Mouse (Mus musculus): ENCODE measurements around the gene Olfr959. TPM values are rescaled to one million over a fixed set of nuclear protein-coding genes. Genes with fewer than 3 reads are reported as not detected.

The Olfr959 gene
- total and polyA plus RNA-seq, 3 experiments, result not detected

GRCm38 (mm10) chr9:39557529-39558348 lies 17.6 kb downstream of the Olfr959 start:
- intact Hi-C loops (cut with DNase I), result no loop called here
- WGBS, result 52% methylated on average over 3 of the region's 3 CpGs
- Histone ChIP-seq H3K9ac (ENCODE audit: low read depth, low read length) (no peak overlapping the region), H3K27me3 (ENCODE audit: control insufficient read depth, insufficient read depth, low read length) (no peaks in the 10 kb centered on the region), H3K27ac (no peak overlapping the region), H3K4me1 (ENCODE audit: control insufficient read depth, insufficient read depth, low read length) (no peaks in the 10 kb centered on the region), H3K79me2 (replicated peaks; ENCODE audit: control insufficient read depth, insufficient read depth, low read length) (no peaks in the 10 kb centered on the region), H3K4me3 (no peak overlapping the region), H3K36me3 (ENCODE audit: control insufficient read depth, insufficient read depth, low read length) (no peaks in the 10 kb centered on the region)
- no peak for DNase-seq
- TF ChIP-seq POLR2A (IDR thresholded peaks at IDR 0.05; ENCODE audit: insufficient read depth, low read depth, low read length) (no peak), CTCF (IDR thresholded peaks at IDR 0.05) (no peak), EP300 (IDR thresholded peaks at IDR 0.05; ENCODE audit: insufficient read depth, low read depth, low read length) (no peak)

DNA sequence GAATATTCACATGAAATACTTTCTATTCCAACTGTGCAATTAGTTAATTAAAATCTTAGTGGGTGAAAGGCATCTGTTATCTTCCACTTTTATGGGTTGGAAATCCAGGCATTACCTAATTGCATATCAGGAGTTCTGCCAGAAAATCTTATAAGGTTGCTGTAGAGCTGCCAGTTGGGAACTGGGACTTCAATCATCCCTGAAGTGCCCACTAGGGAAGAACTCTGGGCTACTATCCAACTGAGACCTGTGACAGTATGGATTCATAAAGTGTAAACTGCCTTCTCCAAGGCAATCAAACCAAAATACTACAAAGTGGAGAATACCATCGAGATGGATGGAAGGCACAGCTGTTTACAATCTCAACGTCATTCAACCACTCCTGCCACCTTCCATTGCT lies 21.4 kb downstream of the Olfr959 start, which contains the start of gene Olfr958:
Gene Olfr958 (minus strand): TSS at position 109 of the 400 bp plus-strand sequence.
- TF ChIP-seq EP300 (IDR thresholded peaks at IDR 0.05; ENCODE audit: insufficient read depth, low read depth, low read length), result no peak
- TF ChIP-seq POLR2A (IDR thresholded peaks at IDR 0.05; ENCODE audit: insufficient read depth, low read depth, low read length), result no peak
- no peak for TF ChIP-seq CTCF (IDR thresholded peaks at IDR 0.05)
- 40% methylated on average over 2 of the region's 2 CpGs for WGBS
- Histone ChIP-seq H3K9ac (ENCODE audit: low read depth, low read length) (no peak within 1 kb of the TSS), H3K4me3 (no peak within 1 kb of the TSS), H3K27me3 (ENCODE audit: control insufficient read depth, insufficient read depth, low read length) (no peaks in the 10 kb centered on the region), H3K36me3 (ENCODE audit: control insufficient read depth, insufficient read depth, low read length) (no peaks in the 10 kb centered on the region), H3K79me2 (replicated peaks; ENCODE audit: control insufficient read depth, insufficient read depth, low read length) (no peaks in the 10 kb centered on the region), H3K27ac (no peak within 1 kb of the TSS), H3K4me1 (ENCODE audit: control insufficient read depth, insufficient read depth, low read length) (no peaks in the 10 kb centered on the region)
- no peak for DNase-seq
- intact Hi-C loops (cut with DNase I), result no loop called here

GRCm38 (mm10) chr9:39550806-39551205 lies 24.6 kb downstream of the Olfr959 start:
- H3K4me3 ChIP-seq, result no peak overlapping the region
- no peaks in the 10 kb centered on the region for H3K79me2 ChIP-seq (replicated peaks; ENCODE audit: control insufficient read depth, insufficient read depth, low read length)
- TF ChIP-seq EP300 (IDR thresholded peaks at IDR 0.05; ENCODE audit: insufficient read depth, low read depth, low read length) (no peak), CTCF (IDR thresholded peaks at IDR 0.05) (no peak), POLR2A (IDR thresholded peaks at IDR 0.05; ENCODE audit: insufficient read depth, low read depth, low read length) (no peak)
- no peaks in the 10 kb centered on the region for H3K4me1 ChIP-seq (ENCODE audit: control insufficient read depth, insufficient read depth, low read length)
- intact Hi-C loops (cut with DNase I), result no loop called here
- H3K36me3 ChIP-seq (ENCODE audit: control insufficient read depth, insufficient read depth, low read length), result no peaks in the 10 kb centered on the region
- DNase-seq, result no peak
- H3K27ac ChIP-seq, result no peak overlapping the region
- H3K9ac ChIP-seq (ENCODE audit: low read depth, low read length), result no peak overlapping the region
- H3K27me3 ChIP-seq (ENCODE audit: control insufficient read depth, insufficient read depth, low read length), result no peaks in the 10 kb centered on the region
- 69% methylated on average over 5 of the region's 5 CpGs for WGBS

DNA sequence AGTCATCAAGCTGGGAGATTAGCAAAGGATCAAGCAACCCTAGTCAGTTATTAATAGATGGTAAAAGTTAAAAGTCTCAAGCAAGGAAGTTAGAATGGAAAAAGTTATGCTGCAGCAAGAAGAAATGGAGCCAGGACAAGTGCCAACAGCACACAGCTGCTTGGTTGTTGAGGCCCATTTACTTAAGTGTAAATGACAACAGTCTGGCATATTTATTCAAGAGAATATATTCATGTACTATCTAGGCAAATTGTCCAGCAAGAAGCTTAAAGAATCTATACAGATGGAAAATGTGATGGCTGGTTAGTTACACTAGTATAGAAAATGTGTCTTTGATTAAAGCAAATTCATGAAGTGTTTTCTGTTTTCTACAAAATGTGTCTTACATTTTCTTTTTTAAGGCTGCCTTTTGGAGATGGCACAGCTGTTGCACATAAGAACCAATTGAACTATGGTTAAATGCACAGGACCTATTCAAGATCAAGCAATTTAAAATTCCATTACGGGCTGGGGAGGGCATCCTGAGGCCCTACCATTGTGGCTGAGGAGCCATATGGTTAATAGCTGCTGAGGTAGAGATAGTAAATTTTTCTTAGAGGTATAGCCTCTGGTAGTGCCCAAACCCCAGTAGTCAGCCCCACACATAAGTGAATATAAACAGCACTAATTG lies 51.6 kb downstream of the Olfr959 start:
- Histone ChIP-seq H3K4me1 (ENCODE audit: control insufficient read depth, insufficient read depth, low read length) (no peaks in the 10 kb centered on the region), H3K4me3 (no peak overlapping the region), H3K9ac (ENCODE audit: low read depth, low read length) (no peak overlapping the region), H3K27me3 (ENCODE audit: control insufficient read depth, insufficient read depth, low read length) (no peaks in the 10 kb centered on the region), H3K27ac (no peak overlapping the region), H3K36me3 (ENCODE audit: control insufficient read depth, insufficient read depth, low read length) (no peaks in the 10 kb centered on the region), H3K79me2 (replicated peaks; ENCODE audit: control insufficient read depth, insufficient read depth, low read length) (no peaks in the 10 kb centered on the region)
- 78% methylated on average over 1 of the region's 1 CpGs for WGBS
- no peak for DNase-seq
- TF ChIP-seq EP300 (IDR thresholded peaks at IDR 0.05; ENCODE audit: insufficient read depth, low read depth, low read length) (no peak), CTCF (IDR thresholded peaks at IDR 0.05) (no peak)
- intact Hi-C loops (cut with DNase I), result no loop called here

Other genes with a start within 250 kb of the Olfr959 start
- gene Olfr948, start 249.5 kb downstream of the Olfr959 start, total RNA-seq (2021), result not detected
- not detected in 2 replicates for gene Olfr948, start 249.5 kb downstream of the Olfr959 start, polyA plus RNA-seq (2012; rRNA removed)
- gene Olfr951, start 188.2 kb downstream of the Olfr959 start, total RNA-seq (2021), result not detected
- not detected in 2 replicates for gene Olfr951, start 188.2 kb downstream of the Olfr959 start, polyA plus RNA-seq (2012; rRNA removed)
- not detected for gene Olfr952, start 148.4 kb downstream of the Olfr959 start, total RNA-seq (2021)
- not detected in 2 replicates for gene Olfr952, start 148.4 kb downstream of the Olfr959 start, polyA plus RNA-seq (2012; rRNA removed)
- gene Olfr954, start 118.9 kb downstream of the Olfr959 start, total RNA-seq (2021), result not detected
- gene Olfr954, start 118.9 kb downstream of the Olfr959 start, polyA plus RNA-seq (2012; rRNA removed), result not detected in 2 replicates
- not detected for gene Olfr955, start 103.6 kb downstream of the Olfr959 start, total RNA-seq (2021)
- gene Olfr955, start 103.6 kb downstream of the Olfr959 start, polyA plus RNA-seq (2012; rRNA removed), result not detected in 2 replicates
- not detected for gene Olfr44, start 81.6 kb downstream of the Olfr959 start, total RNA-seq (2021)
- gene Olfr44, start 81.6 kb downstream of the Olfr959 start, polyA plus RNA-seq (2012; rRNA removed), result not detected in 2 replicates
- not detected for gene Olfr957, start 59.8 kb downstream of the Olfr959 start, total RNA-seq (2021)
- gene Olfr957, start 59.8 kb downstream of the Olfr959 start, polyA plus RNA-seq (2012; rRNA removed), result not detected in 2 replicates
- not detected for gene Olfr958, start 21.5 kb downstream of the Olfr959 start, total RNA-seq (2021)
- not detected in 2 replicates for gene Olfr958, start 21.5 kb downstream of the Olfr959 start, polyA plus RNA-seq (2012; rRNA removed)
- gene AW551984, start 28.8 kb upstream of the Olfr959 start, total RNA-seq (2021), result under 1 TPM; 0.14 to 0.26 TPM
- gene AW551984, start 28.8 kb upstream of the Olfr959 start, polyA plus RNA-seq (2012; rRNA removed), result 0.20 and 0.67 TPM in 2 replicates
- not detected for gene Olfr148, start 35.1 kb upstream of the Olfr959 start, total RNA-seq (2021)
- gene Olfr148, start 35.1 kb upstream of the Olfr959 start, polyA plus RNA-seq (2012; rRNA removed), result not detected in 2 replicates
- gene Olfr960, start 45.8 kb upstream of the Olfr959 start, total RNA-seq (2021), result not detected
- gene Olfr960, start 45.8 kb upstream of the Olfr959 start, polyA plus RNA-seq (2012; rRNA removed), result not detected in 2 replicates
- gene Olfr961, start 69.5 kb upstream of the Olfr959 start, total RNA-seq (2021), result not detected
- not detected in 2 replicates for gene Olfr961, start 69.5 kb upstream of the Olfr959 start, polyA plus RNA-seq (2012; rRNA removed)
- gene Olfr963, start 91.6 kb upstream of the Olfr959 start, total RNA-seq (2021), result not detected
- gene Olfr963, start 91.6 kb upstream of the Olfr959 start, polyA plus RNA-seq (2012; rRNA removed), result not detected in 2 replicates
- not detected for gene Olfr149, start 131.5 kb upstream of the Olfr959 start, total RNA-seq (2021)
- not detected in 2 replicates for gene Olfr149, start 131.5 kb upstream of the Olfr959 start, polyA plus RNA-seq (2012; rRNA removed)
- gene Olfr965, start 135.8 kb upstream of the Olfr959 start, total RNA-seq (2021), result not detected
- gene Olfr965, start 135.8 kb upstream of the Olfr959 start, polyA plus RNA-seq (2012; rRNA removed), result not detected in 2 replicates
- gene Olfr150, start 155.4 kb upstream of the Olfr959 start, total RNA-seq (2021), result not detected
- gene Olfr150, start 155.4 kb upstream of the Olfr959 start, polyA plus RNA-seq (2012; rRNA removed), result not detected in 2 replicates
- gene Olfr967, start 170.7 kb upstream of the Olfr959 start, total RNA-seq (2021), result not detected
- not detected in 2 replicates for gene Olfr967, start 170.7 kb upstream of the Olfr959 start, polyA plus RNA-seq (2012; rRNA removed)
- not detected for gene Olfr968, start 207.7 kb upstream of the Olfr959 start, total RNA-seq (2021)
- not detected in 2 replicates for gene Olfr968, start 207.7 kb upstream of the Olfr959 start, polyA plus RNA-seq (2012; rRNA removed)
- not detected for gene Olfr969, start 215.4 kb upstream of the Olfr959 start, total RNA-seq (2021)
- gene Olfr969, start 215.4 kb upstream of the Olfr959 start, polyA plus RNA-seq (2012; rRNA removed), result not detected in 2 replicates
- not detected for gene Olfr970, start 233.3 kb upstream of the Olfr959 start, total RNA-seq (2021)
- not detected in 2 replicates for gene Olfr970, start 233.3 kb upstream of the Olfr959 start, polyA plus RNA-seq (2012; rRNA removed)

Measured in heart, adult 2 months (tissue).